Mouse (Mus musculus): ENCODE measurements around the gene Sord.

DNA sequence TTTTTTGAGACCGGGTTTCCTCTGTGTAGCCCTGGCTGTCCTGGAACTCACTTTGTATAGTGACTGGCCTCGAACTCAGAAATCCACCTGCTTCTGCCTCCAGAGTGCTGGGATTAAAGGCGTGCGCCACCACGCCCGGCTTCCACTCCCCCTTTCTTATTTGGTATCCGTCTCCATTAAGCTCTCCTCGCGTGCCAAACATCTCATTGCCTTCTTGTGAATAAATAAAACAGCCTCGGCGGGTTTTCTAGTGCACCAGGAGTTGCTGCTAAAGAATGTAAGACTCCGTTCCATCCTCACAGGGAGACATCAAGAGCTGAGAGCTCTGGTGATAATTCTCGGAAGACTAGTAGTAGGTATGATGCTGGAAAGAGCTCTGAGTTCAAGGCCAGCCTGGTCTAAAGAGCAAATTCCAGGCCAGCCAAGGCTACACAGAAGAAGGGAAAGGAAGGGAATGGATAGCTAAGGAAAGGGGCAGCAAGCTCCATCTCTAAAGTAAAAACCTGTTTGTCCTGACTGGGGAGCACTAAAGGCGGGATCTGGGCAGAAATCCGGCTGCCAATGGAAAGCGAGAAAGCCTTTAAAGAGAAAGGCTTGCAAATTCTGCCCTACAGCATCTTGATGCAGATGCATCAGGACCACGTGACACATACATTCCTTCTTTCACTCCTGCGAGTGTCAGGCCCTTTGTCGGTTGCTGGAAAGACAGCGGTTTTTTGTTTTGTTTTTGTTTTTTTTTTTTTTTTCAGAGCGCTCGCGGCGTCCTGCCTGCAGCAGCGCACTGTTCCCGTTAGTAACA, 591 bp upstream of the Sord start:
- TF ChIP-seq ZC3H11A (IDR thresholded peaks at IDR 0.05; ENCODE audit: borderline replicate concordance, low read depth, low read length) (no peak), MAFK (IDR thresholded peaks at IDR 0.05; ENCODE audit: insufficient read depth, low read depth, low read length) (no peak)

All from ES-E14 (cell line).